Mouse (Mus musculus) brown adipose tissue, adult 24 weeks (tissue): ENCODE results near the gene Gnai1. TPM values are rescaled to one million over a fixed set of nuclear protein-coding genes. Genes with fewer than 3 reads are reported as not detected.

ENCODE experiments used
- H3K27ac ChIP-seq: fragments of 200-500 bp; replicated peaks from 2 replicates; pipeline ENCODE4 v1.5.1; 2012; ENCODE audit warnings: low read depth, mild to moderate bottlenecking, low read length
- H3K4me1 ChIP-seq: fragments of 200-500 bp; 2 replicates; pipeline ENCODE4 v1.6.1; 2012; ENCODE audit warnings: low read length, mixed read lengths; ENCODE audit not compliant: control insufficient read depth, insufficient read depth, insufficient read length
- H3K4me3 ChIP-seq: fragments of 200-500 bp; 2 replicates; pipeline ENCODE4 v1.5.1; 2012; ENCODE audit warnings: low read depth, mild to moderate bottlenecking, low read length, moderate library complexity; ENCODE audit not compliant: insufficient read depth
- polyA plus RNA-seq: library from polyadenylated mRNA; stranded (reverse); fragments of >200 nt; gene quantifications from 2 replicates; pipeline ENCODE4 v1.2.4, GENCODE M21; 2012; ENCODE audit not compliant: missing spikeins, insufficient read depth, insufficient read length

Gnai1 gene
- polyA plus RNA-seq, 1 experiment = 37.3 TPM

DNA sequence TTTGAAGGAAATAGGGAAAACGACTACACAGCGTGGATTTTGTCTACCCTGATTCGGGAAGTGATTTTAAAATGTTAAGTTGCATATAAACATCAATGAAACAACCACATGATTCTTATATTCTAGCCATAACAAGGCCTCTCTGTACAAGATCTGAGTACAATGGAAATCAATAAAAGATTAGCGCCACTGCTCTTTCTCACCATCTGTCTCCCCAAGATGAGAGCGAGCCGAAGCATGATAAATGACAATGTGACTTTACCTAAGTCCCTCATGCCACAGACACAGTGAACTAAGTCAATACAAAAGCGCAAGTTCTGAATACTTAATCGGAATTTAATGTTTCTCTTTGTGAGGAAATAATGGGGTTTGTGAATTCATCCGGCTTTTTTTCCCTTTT is 36.6 kb downstream of the Gnai1 start:
- Histone ChIP-seq H3K27ac (no peak overlapping the region), H3K4me1 (no peaks in the 10 kb centered on the region)

DNA sequence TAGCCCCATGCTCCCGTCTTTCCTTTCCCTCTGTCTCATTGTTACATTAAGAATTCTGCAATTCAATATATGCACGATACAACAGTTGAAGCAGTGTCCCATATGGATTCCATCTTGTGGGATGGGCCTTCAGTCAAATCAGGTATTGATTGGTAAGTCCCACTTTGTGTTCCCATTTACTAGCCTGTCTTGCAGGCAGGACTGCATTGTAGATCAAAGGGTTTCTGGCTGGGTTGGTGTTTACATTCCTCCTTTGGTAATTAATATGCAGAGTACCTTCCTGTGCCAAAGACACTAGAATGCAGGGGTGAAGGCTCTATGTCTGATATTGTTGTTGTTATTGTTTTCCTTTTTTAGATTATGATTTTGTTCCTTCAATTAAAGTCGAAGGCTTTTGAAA is 38.5 kb downstream of the Gnai1 start:
- H3K4me1 ChIP-seq = no peaks in the 10 kb centered on the region
- H3K4me3 ChIP-seq = no peak overlapping the region

More for the DNA sequence above, 36.6 kb downstream of the Gnai1 start:
- H3K4me3 ChIP-seq = no peak overlapping the region

DNA sequence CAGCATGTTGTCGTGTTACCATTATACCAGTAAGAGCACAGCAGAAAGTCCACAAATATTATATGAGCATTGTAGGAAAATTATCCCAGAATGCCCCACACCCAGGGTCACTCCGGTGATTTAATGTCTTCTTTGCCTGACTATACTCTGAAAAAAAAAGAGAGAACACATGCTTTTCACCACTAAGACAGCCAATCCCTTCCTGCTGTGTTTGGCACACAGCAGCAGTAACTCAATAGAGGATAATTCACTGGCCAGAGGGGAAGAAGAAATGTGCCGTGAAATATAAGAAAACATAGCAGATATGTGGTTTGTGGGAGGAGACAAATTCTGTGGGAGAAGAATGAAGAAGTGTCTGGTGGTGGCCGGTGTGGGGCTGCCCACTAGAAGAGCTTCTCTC is 41.3 kb downstream of the Gnai1 start:
- Histone ChIP-seq H3K4me1 (no peaks in the 10 kb centered on the region), H3K27ac (no peak overlapping the region), H3K4me3 (no peak overlapping the region)

More for the DNA sequence above, 38.5 kb downstream of the Gnai1 start:
- H3K27ac ChIP-seq = no peak overlapping the region

DNA sequence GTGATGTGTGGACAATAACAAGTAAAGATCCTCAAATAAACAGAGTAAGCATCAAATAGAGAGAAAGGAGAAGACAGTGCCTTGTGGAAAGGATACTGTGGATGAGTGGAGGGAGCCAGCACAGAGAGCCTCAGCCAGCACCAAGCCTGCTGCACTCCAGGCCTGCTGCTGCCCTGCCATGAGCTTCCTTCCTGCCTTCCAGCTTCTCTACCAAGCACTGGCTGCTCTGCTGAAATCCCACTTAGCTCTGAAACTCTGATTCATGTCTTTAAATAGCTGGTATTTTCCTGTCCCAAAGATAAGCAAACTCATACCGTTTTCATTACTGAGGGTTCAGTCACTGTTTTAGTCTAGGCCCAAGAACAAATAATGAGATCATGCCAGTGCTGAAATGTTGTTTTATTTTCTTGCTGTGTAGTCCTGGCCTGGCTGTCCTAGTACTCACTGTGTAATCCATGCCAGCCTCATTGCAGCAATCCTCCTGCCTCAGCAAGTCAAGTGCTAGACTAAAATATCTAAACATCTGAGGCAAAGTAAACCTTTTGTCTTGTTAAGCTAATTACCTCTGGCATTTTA is 52.8 kb downstream of the Gnai1 start:
- Histone ChIP-seq H3K27ac (no peak overlapping the region), H3K4me1 (no peaks in the 10 kb centered on the region), H3K4me3 (no peak overlapping the region)

DNA sequence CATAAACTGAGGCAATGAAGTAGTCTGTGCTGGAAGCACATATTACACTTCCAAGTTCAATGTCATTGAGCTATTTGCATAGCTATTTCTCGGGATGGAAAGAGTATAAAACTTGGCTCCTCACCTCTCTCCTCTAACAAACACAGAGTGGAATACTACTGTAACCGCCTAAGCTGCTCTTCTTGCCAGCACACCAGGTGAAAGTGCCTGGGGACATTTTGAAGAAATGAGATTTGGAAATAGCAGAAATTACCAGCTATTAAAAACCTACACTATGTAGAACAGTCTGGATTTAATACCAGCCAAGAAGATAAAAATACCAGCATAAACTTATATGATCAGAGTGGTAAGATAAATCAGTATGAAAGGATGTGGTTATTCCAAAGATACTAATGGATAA is 63.6 kb downstream of the Gnai1 start:
- H3K27ac ChIP-seq = no peak overlapping the region

DNA sequence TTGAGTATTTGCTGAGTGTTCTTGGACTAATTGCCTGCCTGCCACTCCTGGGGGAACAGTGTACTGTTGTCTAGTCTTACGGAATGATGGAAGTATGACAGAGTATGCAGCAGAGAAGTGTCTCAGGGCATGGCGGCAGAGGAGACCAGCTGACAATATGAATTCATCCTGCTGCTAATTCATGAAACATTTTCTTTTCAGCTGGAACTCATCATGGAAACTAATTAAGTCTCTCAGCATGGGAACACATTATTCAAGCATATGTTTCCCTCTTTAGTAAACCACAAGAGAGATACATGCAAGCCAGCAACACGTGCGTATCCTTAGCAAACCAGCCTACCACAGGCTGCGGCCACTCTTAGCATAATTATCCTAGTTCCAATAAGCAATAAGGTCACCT is 67.4 kb downstream of the Gnai1 start:
- no peak overlapping the region for H3K4me3 ChIP-seq
- H3K27ac ChIP-seq = no peak overlapping the region
- no peaks in the 10 kb centered on the region for H3K4me1 ChIP-seq

More for the DNA sequence above, 63.6 kb downstream of the Gnai1 start:
- Histone ChIP-seq H3K4me3 (no peak overlapping the region), H3K4me1 (no peaks in the 10 kb centered on the region)

DNA sequence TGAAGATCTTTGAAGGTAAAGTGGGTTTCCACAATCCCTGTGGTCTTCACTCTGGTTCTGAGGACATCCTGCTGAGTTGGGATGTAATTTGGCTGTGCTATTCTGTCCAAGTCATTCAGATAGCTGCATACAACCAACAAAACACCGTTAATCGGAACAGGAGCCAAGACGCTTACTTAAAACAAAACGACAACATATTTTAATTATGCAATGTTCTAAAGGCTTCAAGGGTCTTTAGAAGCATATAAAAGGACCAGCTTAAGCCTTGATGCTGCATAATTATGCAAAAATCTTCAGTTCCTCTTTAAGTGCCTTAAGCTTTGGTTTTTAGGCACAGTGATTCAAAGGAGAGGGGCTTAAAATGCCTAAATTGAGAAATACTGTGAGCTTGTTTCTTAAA is 70.6 kb downstream of the Gnai1 start:
- H3K4me3 ChIP-seq = no peak overlapping the region
- no peaks in the 10 kb centered on the region for H3K4me1 ChIP-seq

DNA sequence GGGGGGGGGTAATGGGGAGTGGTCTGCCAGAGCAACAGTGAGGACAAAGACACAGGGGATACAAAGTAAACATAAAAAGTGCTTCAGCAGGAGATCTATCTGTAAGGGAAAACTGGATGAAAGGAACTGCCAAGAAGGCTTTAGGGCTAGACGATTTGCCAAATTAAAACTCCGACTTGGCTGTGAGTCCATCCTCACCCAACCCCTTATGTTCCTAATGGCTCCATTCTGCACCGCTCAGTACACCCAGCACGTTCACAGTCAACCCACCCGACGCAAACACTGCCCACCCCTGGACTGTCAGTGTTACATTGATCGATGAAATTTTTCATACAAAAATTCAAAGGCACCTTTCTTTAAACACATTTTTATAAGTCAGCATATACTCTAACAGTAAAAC is 71.5 kb downstream of the Gnai1 start:
- Histone ChIP-seq H3K4me1 (no peaks in the 10 kb centered on the region), H3K4me3 (no peak overlapping the region), H3K27ac (no peak overlapping the region)

More for the DNA sequence above, 70.6 kb downstream of the Gnai1 start:
- H3K27ac ChIP-seq = no peak overlapping the region

DNA sequence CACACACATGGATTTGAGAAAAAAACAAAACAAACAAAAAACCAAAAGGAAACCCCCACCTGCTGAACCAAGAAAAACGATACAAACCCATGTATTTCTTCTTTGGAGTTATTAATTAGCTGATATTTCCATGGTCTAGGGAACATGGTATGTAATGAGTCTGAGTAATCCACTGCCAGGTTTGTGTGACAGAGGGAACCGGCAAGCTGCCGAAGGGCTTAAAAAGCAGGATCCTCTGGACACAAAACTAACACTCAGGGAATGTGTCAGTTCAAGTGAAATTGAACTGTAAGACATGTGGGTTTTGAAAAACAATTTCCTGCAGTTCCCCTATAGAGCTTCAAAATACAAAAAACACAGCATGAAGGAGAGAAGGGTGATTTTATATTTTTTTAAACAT is 72.1 kb downstream of the Gnai1 start:
- no peak overlapping the region for H3K4me3 ChIP-seq
- no peaks in the 10 kb centered on the region for H3K4me1 ChIP-seq
- H3K27ac ChIP-seq = no peak overlapping the region

DNA sequence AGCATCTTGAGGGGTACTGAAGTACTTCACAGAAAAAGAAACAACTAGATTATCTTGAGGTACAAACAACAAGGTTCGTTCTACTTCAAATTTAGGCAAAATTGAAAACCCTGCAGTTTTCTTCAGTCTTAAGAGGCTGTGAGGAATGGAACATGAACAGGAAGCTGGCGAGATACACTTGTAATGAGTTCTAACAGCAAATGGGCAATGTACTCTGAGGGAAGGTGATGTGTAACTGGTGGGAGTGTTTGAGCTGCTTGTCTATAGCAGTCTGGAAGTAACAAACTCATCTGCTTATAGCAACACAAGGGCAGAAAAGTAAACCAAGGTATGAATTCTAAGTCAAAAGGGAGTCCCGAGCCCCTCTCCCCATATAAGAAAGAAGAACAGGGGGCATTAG is 78.1 kb downstream of the Gnai1 start:
- H3K27ac ChIP-seq = no peak overlapping the region
- no peaks in the 10 kb centered on the region for H3K4me1 ChIP-seq
- H3K4me3 ChIP-seq = no peak overlapping the region

DNA sequence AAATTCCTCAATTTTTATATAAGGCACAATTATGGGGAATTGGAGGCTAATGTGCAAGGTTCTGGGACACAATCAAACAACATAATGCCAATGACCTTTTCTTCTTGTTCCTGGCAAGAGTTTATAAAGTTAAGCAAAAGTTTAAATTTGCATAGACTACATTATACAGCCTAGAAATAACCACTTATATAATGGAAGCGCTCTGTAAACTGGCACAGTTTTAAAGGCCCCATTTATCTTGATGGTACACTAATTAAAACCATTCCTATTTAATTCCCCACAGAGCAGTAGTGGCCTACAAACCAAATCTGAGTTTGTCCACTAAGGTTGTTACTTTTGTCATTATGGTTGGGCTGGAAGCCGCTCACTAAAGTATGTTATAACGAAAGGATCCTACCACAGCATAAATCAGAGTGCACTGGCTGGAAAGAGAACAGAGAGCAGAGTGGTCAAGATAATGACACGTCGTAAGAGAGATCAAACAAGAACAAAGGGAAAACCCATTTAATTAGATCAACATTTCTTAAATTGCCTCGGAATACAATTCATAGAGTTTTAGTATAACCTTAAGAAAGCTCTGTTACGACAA is 85.7 kb downstream of the Gnai1 start:
- no peak overlapping the region for H3K27ac ChIP-seq
- H3K4me3 ChIP-seq = no peak overlapping the region
- H3K4me1 ChIP-seq = no peaks in the 10 kb centered on the region

DNA sequence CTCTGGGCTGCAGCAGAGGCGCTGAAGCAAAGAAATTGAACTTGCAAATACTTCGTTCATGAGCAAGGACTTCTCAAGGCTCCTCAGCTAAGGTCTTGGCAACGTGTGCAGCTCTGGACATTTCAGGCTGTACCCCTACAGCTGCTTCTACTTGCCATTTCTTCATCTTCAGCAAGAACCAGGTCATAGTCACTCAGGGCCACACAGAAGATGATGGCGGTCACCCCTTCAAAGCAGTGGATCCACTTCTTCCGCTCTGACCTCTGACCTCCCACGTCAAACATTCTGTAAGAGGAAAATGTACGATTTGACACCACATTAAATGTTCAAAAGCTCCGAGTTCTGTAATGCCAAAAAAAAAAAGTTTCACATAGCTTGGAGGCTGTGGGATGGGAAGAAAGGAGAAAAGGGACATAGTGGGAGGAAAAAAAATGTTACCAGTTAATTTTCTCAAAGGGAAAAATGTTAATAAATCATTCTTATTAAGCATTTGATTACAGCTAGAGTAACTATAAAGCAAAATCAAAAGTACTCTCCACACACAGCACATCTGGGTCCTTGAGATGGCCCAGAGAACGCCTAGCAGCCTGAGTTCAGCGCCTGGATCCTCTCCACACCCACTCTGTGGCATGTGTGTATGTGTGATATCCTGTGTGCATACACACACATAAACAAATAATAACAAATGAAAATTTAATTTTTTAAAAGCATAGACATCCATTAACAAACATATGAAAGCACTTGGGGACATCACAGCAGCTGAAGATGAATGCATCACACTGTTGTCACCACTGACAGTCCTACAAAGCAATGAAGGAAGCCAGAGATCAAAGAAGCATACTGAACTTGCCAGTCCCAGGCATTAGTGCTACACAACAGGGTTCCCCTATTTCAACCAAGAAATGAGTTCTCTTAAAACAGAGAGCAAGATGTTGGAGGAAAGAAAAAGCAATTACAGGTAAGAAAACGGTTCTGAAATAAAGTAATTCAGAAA is 86.6 kb downstream of the Gnai1 start:
- Histone ChIP-seq H3K4me1 (no peaks in the 10 kb centered on the region), H3K4me3 (no peak overlapping the region), H3K27ac (no peak overlapping the region)

DNA sequence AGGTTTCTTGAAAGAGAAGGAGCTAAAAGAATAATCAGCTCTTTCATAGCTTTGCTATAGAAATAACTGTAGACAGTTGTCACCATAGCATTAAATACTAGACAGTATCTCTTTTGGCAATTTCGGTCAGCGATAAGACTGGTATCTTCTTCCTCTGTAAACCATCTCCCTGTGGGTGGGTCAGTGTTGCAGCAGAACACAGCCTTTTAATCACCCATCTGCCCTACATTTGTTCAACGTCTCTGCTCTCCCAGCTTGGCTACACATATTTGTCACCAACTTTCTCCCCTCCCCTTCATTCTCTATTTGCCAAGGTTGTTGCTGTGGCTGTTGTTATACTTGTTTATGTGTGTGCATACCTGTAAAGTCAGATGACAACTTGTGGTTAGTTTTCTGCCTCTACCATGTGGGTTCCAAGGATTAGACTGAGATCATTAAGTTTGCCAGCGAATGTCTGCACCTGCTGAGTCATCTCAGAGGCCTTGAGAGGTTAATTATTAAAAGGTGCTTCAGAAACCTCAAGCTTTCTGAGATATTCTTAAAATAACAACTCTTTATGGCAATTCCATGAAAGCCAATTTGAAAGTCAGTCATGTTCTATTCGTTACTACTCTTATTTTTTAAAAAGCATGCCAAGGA is 109.7 kb downstream of the Gnai1 start:
- Histone ChIP-seq H3K27ac (no peak overlapping the region), H3K4me3 (no peak overlapping the region), H3K4me1 (no peaks in the 10 kb centered on the region)

DNA sequence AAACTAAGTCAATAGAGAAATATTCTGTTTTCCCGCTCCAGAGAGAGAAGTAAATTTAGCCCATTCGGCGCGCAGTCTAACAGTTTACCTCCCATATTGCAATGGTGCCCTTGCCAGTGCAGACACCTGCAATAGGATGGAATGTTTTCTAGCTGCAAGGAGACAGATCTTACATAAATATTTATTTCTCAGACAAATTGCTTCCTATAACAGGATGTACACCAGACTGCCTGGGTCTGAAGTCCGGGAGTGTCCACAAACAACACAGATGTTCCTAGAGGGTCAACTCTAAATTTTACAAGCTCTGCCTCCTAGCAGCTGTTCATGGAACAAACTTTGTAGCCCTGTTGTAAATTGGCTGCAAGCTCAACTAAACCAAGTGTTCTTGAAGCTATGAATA is 111.0 kb downstream of the Gnai1 start:
- H3K4me3 ChIP-seq = no peak overlapping the region
- H3K27ac ChIP-seq = no peak overlapping the region
- H3K4me1 ChIP-seq = no peaks in the 10 kb centered on the region

DNA sequence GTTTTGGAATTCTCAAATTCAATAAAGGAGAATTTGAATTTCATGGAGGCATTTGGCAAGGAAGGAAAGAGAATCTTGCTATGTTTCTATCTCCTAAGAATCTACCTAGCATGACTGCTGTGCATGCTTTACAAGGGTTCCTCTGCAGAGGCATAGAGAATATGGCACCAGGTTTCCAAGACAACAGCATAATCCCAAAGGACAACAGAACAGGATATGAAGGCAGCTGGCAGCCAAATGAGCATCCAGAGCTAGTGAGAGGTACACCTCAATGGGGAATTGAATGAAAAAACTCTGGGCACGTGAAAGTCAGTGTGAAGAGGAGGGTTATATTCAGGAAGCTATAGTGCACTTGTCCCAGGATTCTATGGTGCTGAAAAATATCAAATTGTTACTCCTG is 130.8 kb downstream of the Gnai1 start:
- Histone ChIP-seq H3K27ac (no peak overlapping the region), H3K4me1 (0 out of 2 replicates have a peak, but pooled peaks cover 2% of the 10 kb centered on the region), H3K4me3 (no peak overlapping the region)
